Mouse (Mus musculus) adipose tissue, adult 10 weeks (tissue): ENCODE results near the gene Ulk4. TPM values are rescaled to one million over a fixed set of nuclear protein-coding genes. Genes with fewer than 3 reads are reported as not detected.

Source experiments
- polyA plus RNA-seq: library from polyadenylated mRNA; stranded (reverse); fragments of 350-450 nt; fragmentation: Illumina TruSeq; extraction: RNeasy Lipid Tissue Mini Kit (QIAGEN cat#74804); gene quantifications from one replicate; pipeline ENCODE4 v1.2.3, GENCODE M21; 2014; ENCODE audit warnings: low read depth, low replicate concordance

The Ulk4 gene
- 6.8 TPM for polyA plus RNA-seq

GRCm38 (mm10) chr9:121277118-121278060 lies at the start of gene Ulk4:
Gene Ulk4 (minus strand): TSS chr9:121277197.

GRCm38 (mm10) chr9:121297171-121298064 lies 20.4 kb upstream of the Ulk4 start, which contains the start of gene Trak1:
Gene Trak1 (plus strand): TSS chr9:121297502.

GRCm38 (mm10) chr9:120929081-120929480 lies 347.9 kb downstream of the Ulk4 start, which contains the start of gene Ctnnb1:
Gene Ctnnb1 (plus strand): TSS chr9:120929216.

Other genes with a start within 250 kb of the Ulk4 start
- 55.1 TPM for gene Trak1, start 20.3 kb upstream of the Ulk4 start, polyA plus RNA-seq
- gene Cck, start 218.5 kb upstream of the Ulk4 start, polyA plus RNA-seq: not detected